Mouse (Mus musculus): Measurements from ENCODE around the gene Pls1.

DNA sequence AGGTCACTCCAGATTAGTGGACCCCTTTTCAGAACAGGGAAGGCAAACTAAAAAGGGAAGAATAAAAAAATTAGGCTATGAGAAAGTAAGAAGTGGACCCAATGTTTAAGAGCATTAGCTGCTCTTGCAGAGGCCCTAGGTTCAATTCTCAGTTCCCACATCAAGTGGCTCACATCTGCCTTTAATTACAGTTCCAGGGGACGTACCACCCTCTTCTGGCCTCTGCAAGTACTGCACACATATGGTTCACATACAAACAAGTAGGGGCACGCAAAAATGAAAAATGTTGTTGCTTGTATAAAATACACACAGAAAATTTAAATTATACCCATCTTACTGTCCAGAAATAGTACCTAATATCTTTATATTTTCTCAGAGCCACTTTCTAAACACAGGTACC, 48.8 kb downstream of the Pls1 start:
- TF ChIP-seq CTCF (IDR thresholded peaks at IDR 0.05; ENCODE audit: low read depth) (peak; percentile 38), EP300 (optimal IDR thresholded peaks at IDR 0.05) (no peak)

Measured in stomach, postnatal 0 days (tissue).